Mouse (Mus musculus) liver, adult 10 weeks (tissue): ENCODE results near the gene Olfr1130. TPM values are rescaled to one million over a fixed set of nuclear protein-coding genes. Genes with fewer than 3 reads are reported as not detected.

Experiments used
- polyA plus RNA-seq: library from polyadenylated mRNA; stranded (reverse); fragments of 350-450 nt; fragmentation: Illumina TruSeq; extraction: RNeasy Lipid Tissue Mini Kit (QIAGEN cat#74804); gene quantifications from one replicate; pipeline ENCODE4 v1.2.3, GENCODE M21; 2014; ENCODE audit warnings: low read depth, low replicate concordance

The Olfr1130 gene
- polyA plus RNA-seq = not detected

DNA sequence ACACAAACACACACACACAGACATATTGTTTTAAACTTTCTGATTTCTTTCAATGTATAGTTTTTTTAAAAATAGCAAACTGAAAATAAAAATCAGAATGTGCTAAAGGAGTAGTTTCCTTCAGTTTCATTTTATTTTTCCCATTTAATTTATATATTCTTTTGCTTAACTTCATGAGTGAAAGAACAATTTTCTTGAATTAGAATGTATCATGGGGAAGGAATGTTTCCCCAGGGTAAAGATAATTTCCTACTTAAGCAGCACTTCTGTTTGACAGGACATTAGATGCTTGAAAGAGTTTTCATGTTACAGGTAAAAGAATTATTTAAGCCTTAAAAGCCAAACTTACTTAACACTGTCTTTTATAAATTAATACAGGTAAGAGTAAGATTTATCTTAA, at the start of gene Olfr1130:
Gene Olfr1130 (plus strand): TSS at position 301 of the 400 bp plus-strand sequence.

DNA sequence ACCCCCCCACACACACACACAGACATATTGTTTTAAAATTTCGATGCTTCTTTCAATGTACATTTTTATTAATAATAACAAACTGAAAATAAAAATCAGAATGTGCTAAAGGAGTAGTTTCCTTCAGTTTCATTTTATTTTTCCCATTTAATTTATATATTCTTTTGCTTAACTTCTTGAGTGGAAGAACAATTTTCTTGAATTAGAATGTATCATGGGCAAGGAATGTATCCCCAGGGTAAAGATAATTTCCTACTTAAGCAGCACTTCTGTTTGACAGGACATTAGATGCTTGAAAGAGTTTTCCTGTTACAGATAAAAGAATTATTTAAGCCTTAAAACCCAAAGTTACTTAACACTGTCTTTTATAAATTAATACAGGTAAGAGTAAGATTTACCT, 32.4 kb upstream of the Olfr1130 start, which contains the start of gene Olfr1129:
Gene Olfr1129 (plus strand): TSS at position 301 of the 400 bp plus-strand sequence.

DNA sequence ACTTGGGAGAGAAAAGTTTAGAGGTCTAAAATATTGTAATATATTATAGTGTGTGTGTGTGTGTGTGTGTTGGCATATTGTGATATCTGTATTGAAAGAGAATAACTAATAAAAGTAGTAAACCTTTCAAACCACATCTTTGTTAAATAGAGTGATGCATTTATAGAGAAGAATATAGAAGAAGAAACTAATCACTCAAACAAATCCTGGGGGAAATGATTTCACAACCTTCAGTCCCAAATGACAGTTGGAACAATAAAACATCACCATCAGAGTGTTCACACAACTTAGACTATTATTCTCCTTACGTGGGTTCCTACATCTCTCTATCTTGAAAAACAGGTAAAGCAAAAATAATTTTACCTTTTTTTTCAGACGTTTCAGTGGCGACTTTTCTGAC, 20.8 kb downstream of the Olfr1130 start, which contains the start of gene Olfr1131:
Gene Olfr1131 (plus strand): TSS at position 301 of the 400 bp plus-strand sequence.

DNA sequence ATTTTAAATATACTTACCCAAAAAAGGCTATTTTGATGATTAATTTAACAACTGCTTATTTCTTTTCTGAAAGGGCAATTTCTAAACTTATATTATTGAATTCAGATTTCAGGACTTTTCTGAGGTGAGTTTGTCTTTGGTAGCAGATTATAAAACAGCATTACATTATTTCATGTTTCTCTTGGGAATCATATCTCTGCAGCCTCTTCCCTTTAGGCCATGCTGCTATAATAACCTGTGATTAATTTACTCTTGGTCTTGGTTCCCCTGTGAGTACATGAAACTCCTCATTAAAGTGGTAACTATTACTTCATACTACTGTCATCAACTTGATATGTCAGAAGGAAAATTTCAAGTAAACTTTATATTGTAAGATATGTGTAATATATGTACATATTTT, 31.4 kb downstream of the Olfr1130 start, which contains the start of gene Olfr1132:
Gene Olfr1132 (minus strand): TSS at position 101 of the 400 bp plus-strand sequence.

DNA sequence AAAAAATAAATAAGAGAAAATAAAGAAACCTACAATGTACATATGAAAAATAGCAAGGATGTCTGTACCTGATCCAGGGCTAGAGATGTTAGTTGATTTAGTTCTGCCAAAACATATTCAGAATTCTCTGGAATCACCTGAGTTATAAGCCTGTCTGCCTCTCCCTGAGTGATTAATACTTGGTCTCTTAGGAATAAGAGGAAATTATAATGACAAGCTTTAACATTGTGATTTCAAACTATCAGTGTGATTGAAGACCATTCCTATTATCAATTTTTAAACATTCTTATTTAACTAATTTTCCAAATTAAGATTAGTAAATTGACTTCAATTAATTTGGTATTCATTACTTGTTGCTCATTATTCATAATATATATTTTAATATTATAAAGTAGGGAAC, 41.3 kb downstream of the Olfr1130 start, which contains the start of gene Olfr1133:
Gene Olfr1133 (minus strand): TSS at position 101 of the 400 bp plus-strand sequence.

DNA sequence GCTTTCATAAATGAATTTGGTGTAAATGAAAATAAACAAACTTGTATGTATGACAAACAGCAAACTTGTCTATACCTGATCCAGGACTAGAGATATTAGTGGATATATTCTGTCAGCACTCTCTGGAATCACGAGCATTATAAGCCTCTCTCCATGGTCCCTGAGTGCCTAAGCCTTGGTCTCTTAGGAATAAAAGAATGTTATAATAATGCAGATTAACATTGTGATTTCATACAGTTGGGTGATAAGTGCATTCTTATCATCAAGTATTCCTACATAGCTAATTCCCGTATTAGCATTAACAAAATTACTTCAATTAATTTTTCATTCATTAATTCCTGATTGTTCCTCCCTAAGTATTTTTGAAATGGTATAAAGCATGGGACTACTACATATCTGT, 52.3 kb downstream of the Olfr1130 start, which contains the start of gene Olfr1134:
Gene Olfr1134 (minus strand): TSS at position 101 of the 400 bp plus-strand sequence.

Other genes starting within 250 kb of the Olfr1130 start
- gene Olfr1121, start 236.3 kb upstream of the Olfr1130 start, polyA plus RNA-seq = not detected
- not detected for gene Olfr1122, start 220.4 kb upstream of the Olfr1130 start, polyA plus RNA-seq
- gene Olfr1123, start 189.6 kb upstream of the Olfr1130 start, polyA plus RNA-seq = not detected
- not detected for gene Olfr1124, start 175.9 kb upstream of the Olfr1130 start, polyA plus RNA-seq
- not detected for gene Olfr1126, start 152.2 kb upstream of the Olfr1130 start, polyA plus RNA-seq
- not detected for gene Pramel7, start 109.1 kb upstream of the Olfr1130 start, polyA plus RNA-seq
- gene Pramel6, start 99.6 kb upstream of the Olfr1130 start, polyA plus RNA-seq = not detected
- gene Olfr153, start 74.4 kb upstream of the Olfr1130 start, polyA plus RNA-seq = not detected
- not detected for gene Olfr1128, start 60.7 kb upstream of the Olfr1130 start, polyA plus RNA-seq
- not detected for gene Olfr1129, start 32.3 kb upstream of the Olfr1130 start, polyA plus RNA-seq
- gene Olfr1131, start 20.9 kb downstream of the Olfr1130 start, polyA plus RNA-seq = not detected
- gene Olfr1132, start 31.3 kb downstream of the Olfr1130 start, polyA plus RNA-seq = not detected
- gene Olfr1133, start 41.2 kb downstream of the Olfr1130 start, polyA plus RNA-seq = not detected
- not detected for gene Olfr1134, start 52.2 kb downstream of the Olfr1130 start, polyA plus RNA-seq
- not detected for gene Olfr1135, start 67.5 kb downstream of the Olfr1130 start, polyA plus RNA-seq
- not detected for gene Olfr1136, start 87.7 kb downstream of the Olfr1130 start, polyA plus RNA-seq
- gene Olfr1137, start 107.0 kb downstream of the Olfr1130 start, polyA plus RNA-seq = not detected
- not detected for gene Olfr1138, start 133.8 kb downstream of the Olfr1130 start, polyA plus RNA-seq
- gene Olfr1140, start 137.5 kb downstream of the Olfr1130 start, polyA plus RNA-seq = not detected
- not detected for gene Olfr1141, start 147.8 kb downstream of the Olfr1130 start, polyA plus RNA-seq
- gene Olfr152, start 173.3 kb downstream of the Olfr1130 start, polyA plus RNA-seq = not detected
- not detected for gene Olfr1143, start 194.4 kb downstream of the Olfr1130 start, polyA plus RNA-seq
- not detected for gene Olfr1145, start 203.6 kb downstream of the Olfr1130 start, polyA plus RNA-seq
- gene Olfr1148, start 224.3 kb downstream of the Olfr1130 start, polyA plus RNA-seq = not detected
- not detected for gene Olfr1150-ps1, start 237.8 kb downstream of the Olfr1130 start, polyA plus RNA-seq
- gene Olfr1151, start 249.7 kb downstream of the Olfr1130 start, polyA plus RNA-seq = not detected